Mouse (Mus musculus) heart, adult 2 months (tissue): ENCODE data around the gene Cmtm7. TPM values are rescaled to one million over a fixed set of nuclear protein-coding genes. Genes with fewer than 3 reads are reported as not detected.

Experiments used
- DNase-seq, 2 experiments: peaks; one replicate each; pipeline ENCODE4 v3.0.0; 2021
- H3K27ac ChIP-seq: fragments of 200-600 bp; 2 replicates; pipeline ENCODE4 v1.8.1; 2022
- H3K27me3 ChIP-seq: fragments of 200-500 bp; 2 replicates; pipeline ENCODE4 v1.6.1; 2012; ENCODE audit warnings: mild to moderate bottlenecking, low read length, inconsistent platforms, mixed read lengths; ENCODE audit not compliant: control insufficient read depth, insufficient read depth
- H3K36me3 ChIP-seq: fragments of 200-500 bp; 2 replicates; pipeline ENCODE4 v1.6.1; 2012; ENCODE audit warnings: low read length, inconsistent platforms; ENCODE audit not compliant: control insufficient read depth, insufficient read depth
- H3K4me1 ChIP-seq: fragments of 200-500 bp; 2 replicates; pipeline ENCODE4 v1.6.1; 2011; ENCODE audit warnings: low read length; ENCODE audit not compliant: control insufficient read depth, insufficient read depth
- H3K4me3 ChIP-seq: fragments of 200-600 bp; 2 replicates; pipeline ENCODE4 v1.8.1; 2022
- H3K79me2 ChIP-seq: fragments of 200-500 bp; replicated peaks from 2 replicates; pipeline ENCODE4 v1.6.1; 2012; ENCODE audit warnings: mild to moderate bottlenecking, inconsistent platforms, low read length, moderate library complexity, mixed read lengths; ENCODE audit not compliant: control insufficient read depth, insufficient read depth
- H3K9ac ChIP-seq: fragments of 200-500 bp; 2 replicates; pipeline ENCODE4 v1.6.1; 2012; ENCODE audit warnings: low read depth, mild to moderate bottlenecking, control low read depth, inconsistent platforms, low read length, mixed read lengths
- CTCF ChIP-seq: fragments of 200-600 bp; IDR thresholded peaks from 2 replicates; pipeline ENCODE4 v1.8.1; 2022; ENCODE audit warnings: antibody characterized with exemption, mild to moderate bottlenecking, moderate library complexity
- EP300 ChIP-seq: fragments of 200-500 bp; IDR thresholded peaks from 2 replicates; pipeline ENCODE4 v1.6.1; 2011; ENCODE audit warnings: low read depth, low read length, control low read depth; ENCODE audit not compliant: insufficient read depth
- POLR2A ChIP-seq: fragments of 200-500 bp; IDR thresholded peaks from 2 replicates; pipeline ENCODE4 v1.6.1; 2011; ENCODE audit warnings: mild to moderate bottlenecking, low read depth, low read length, control low read depth; ENCODE audit not compliant: insufficient read depth
- WGBS: fragments of 180-500 bp; shearing (Covaris S2); methylation state at CpG from one replicate; pipeline ENCODE4 v1.1.7; 2018; 5-methylcytosine and 5-hydroxymethylcytosine counted together
- intact Hi-C: fragments of 180-260 bp; cut with DNase I; formaldehyde crosslinking; loops from one replicate; pipeline ENCODE4 v1.15.1; 2025
- polyA plus RNA-seq: library from polyadenylated mRNA; depleted of rRNA; stranded (reverse); fragments of >200 nt; gene quantifications from 2 replicates; pipeline ENCODE4 v1.2.3, GENCODE M21; 2012
- total RNA-seq, 2 experiments: library from RNA; stranded (reverse); gene quantifications; 2 replicates each; pipeline ENCODE4 v1.2.3; 2021

Cmtm7 gene
- total and polyA plus RNA-seq, 3 experiments, result 11.5 to 46.6 (median 12.6) TPM

GRCm38 (mm10) chr9:114759886-114760285, 21.8 kb downstream of the Cmtm7 start:
- 88% methylated on average over 4 of the region's 4 CpGs for WGBS
- DNase-seq, result no peak
- Histone ChIP-seq H3K4me1 (no peaks in the 10 kb centered on the region), H3K36me3 (no peaks in the 10 kb centered on the region), H3K27me3 (no peaks in the 10 kb centered on the region), H3K27ac (no peak overlapping the region), H3K79me2 (no peaks in the 10 kb centered on the region), H3K4me3 (no peak overlapping the region), H3K9ac (no peak overlapping the region)
- TF ChIP-seq EP300 (no peak), CTCF (no peak), POLR2A (no peak)
- intact Hi-C loops, result no loop called here

GRCm38 (mm10) chr9:114758801-114759200, 22.9 kb downstream of the Cmtm7 start:
- WGBS, result 72% methylated on average over 5 of the region's 5 CpGs
- intact Hi-C loops, result no loop called here
- H3K36me3 ChIP-seq, result no peaks in the 10 kb centered on the region

GRCm38 (mm10) chr9:114758272-114758671, 23.4 kb downstream of the Cmtm7 start:
- 52% methylated on average over 7 of the region's 7 CpGs for WGBS

More at GRCm38 (mm10) chr9:114758801-114759200, 22.9 kb downstream of the Cmtm7 start:
- no peaks in the 10 kb centered on the region for H3K79me2 ChIP-seq
- H3K27me3 ChIP-seq, result no peaks in the 10 kb centered on the region
- H3K4me3 ChIP-seq, result no peak overlapping the region
- H3K9ac ChIP-seq, result no peak overlapping the region
- no peak for DNase-seq
- TF ChIP-seq POLR2A, result no peak
- no peak for TF ChIP-seq EP300
- TF ChIP-seq CTCF, result no peak
- H3K4me1 ChIP-seq, result no peaks in the 10 kb centered on the region
- H3K27ac ChIP-seq, result no peak overlapping the region

GRCm38 (mm10) chr9:114752863-114753484, 28.7 kb downstream of the Cmtm7 start:
- intact Hi-C loops, result loop anchor here (2.0 to 5.0 kb wide), 4 partner anchors 28 to 204 kb away; partner anchors contain the start of gene Cmtm7
- H3K79me2 ChIP-seq, result no peaks in the 10 kb centered on the region
- H3K4me1 ChIP-seq, result no peaks in the 10 kb centered on the region
- peak; percentile 94 to 95 for DNase-seq
- peak overlapping the region; percentile 66 for H3K9ac ChIP-seq
- WGBS, result 2% methylated on average over 36 of the region's 36 CpGs
- peak overlapping the region; percentile 78 for H3K27ac ChIP-seq
- TF ChIP-seq EP300 (no peak; the same call in 1 of the 2 replicates), CTCF (peak; percentile 100), POLR2A (peak; percentile 39; the same call in 1 of the 2 replicates)
- H3K36me3 ChIP-seq, result no peaks in the 10 kb centered on the region
- H3K4me3 ChIP-seq, result peak overlapping the region; percentile 56
- H3K27me3 ChIP-seq, result no peaks in the 10 kb centered on the region

More at GRCm38 (mm10) chr9:114758272-114758671, 23.4 kb downstream of the Cmtm7 start:
- H3K27me3 ChIP-seq, result no peaks in the 10 kb centered on the region
- no peak overlapping the region for H3K4me3 ChIP-seq
- H3K79me2 ChIP-seq, result no peaks in the 10 kb centered on the region
- no peak for DNase-seq
- H3K27ac ChIP-seq, result no peak overlapping the region
- no peak overlapping the region for H3K9ac ChIP-seq
- intact Hi-C loops, result no loop called here
- TF ChIP-seq CTCF (no peak), EP300 (no peak)
- H3K36me3 ChIP-seq, result no peaks in the 10 kb centered on the region
- no peaks in the 10 kb centered on the region for H3K4me1 ChIP-seq

GRCm38 (mm10) chr9:114752311-114752710, 29.3 kb downstream of the Cmtm7 start:
- no peaks in the 10 kb centered on the region for H3K4me1 ChIP-seq
- no peak for DNase-seq
- intact Hi-C loops, result loop anchor here (2.0 to 5.0 kb wide), 4 partner anchors 28 to 205 kb away; partner anchors contain the start of gene Cmtm7
- no peaks in the 10 kb centered on the region for H3K36me3 ChIP-seq
- TF ChIP-seq POLR2A (no peak), CTCF (no peak), EP300 (no peak)
- H3K4me3 ChIP-seq, result no peak overlapping the region
- no peak overlapping the region for H3K9ac ChIP-seq
- H3K27me3 ChIP-seq, result no peaks in the 10 kb centered on the region
- H3K79me2 ChIP-seq, result no peaks in the 10 kb centered on the region
- peak overlapping the region; percentile 45 for H3K27ac ChIP-seq
- WGBS, result 58% methylated on average over 9 of the region's 9 CpGs

GRCm38 (mm10) chr9:114751582-114751981, 30.1 kb downstream of the Cmtm7 start:
- intact Hi-C loops, result loop anchor here (5.0 kb wide), 2 partner anchors 161 to 206 kb away; no protein-coding TSS in a partner anchor
- DNase-seq, result no peak
- H3K36me3 ChIP-seq, result no peaks in the 10 kb centered on the region
- no peak overlapping the region for H3K4me3 ChIP-seq
- H3K27me3 ChIP-seq, result no peaks in the 10 kb centered on the region
- WGBS, result 88% methylated on average over 3 of the region's 3 CpGs
- no peak overlapping the region for H3K27ac ChIP-seq
- H3K9ac ChIP-seq, result no peak overlapping the region
- no peaks in the 10 kb centered on the region for H3K4me1 ChIP-seq
- no peaks in the 10 kb centered on the region for H3K79me2 ChIP-seq
- TF ChIP-seq EP300 (no peak), CTCF (peak; percentile 60)
